In the genomic region with DNA sequence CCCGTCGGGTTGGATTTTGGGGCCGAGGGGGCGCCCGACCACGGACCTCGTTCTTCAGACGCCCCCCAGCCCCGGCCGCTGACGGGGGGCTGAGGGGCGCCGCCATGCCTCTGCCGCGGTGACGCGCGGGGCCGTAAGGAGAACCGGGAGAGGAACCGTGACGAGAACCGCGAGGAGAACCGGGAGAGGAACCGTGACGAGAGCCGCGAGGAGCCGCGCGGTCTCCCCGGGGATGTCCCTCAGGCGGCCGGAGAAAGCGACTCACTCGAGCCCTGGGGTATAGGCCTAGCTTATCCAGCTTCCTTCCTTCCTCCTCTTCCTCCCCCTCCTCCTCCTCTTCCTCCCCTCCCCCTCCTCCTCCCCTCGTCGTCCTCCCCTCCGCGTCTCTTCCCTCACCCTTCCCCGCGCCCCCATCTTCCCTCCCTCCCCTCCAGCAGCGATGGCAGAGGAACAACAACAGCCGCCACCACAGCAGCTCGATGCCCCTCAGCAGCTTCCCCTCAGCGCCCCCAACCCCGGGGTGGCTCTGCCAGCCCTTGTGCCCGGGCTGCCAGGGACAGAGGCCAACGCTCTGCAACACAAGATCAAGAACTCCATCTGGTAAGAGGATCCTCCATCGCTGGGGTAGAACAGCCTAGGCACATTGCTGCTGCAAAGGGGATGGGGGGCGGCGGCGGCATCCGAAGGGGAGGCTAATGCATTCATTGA, we compare ENCODE assay signal across 8 mouse cellular contexts. TPM values are rescaled to one million over a fixed set of nuclear protein-coding genes. Genes with fewer than 3 reads are reported as not detected.
DNase-seq lines count a peak whose midpoint lies in the region; ATAC-seq and TF ChIP-seq lines count a peak whose summit lies in the region.

No protein-coding gene starts in this region.

- no peak for TF ChIP-seq POLR2A in cortical plate, adult 2 months (IDR thresholded peaks at IDR 0.05; ENCODE audit: extremely low read depth, insufficient read depth, low read length)

- TF ChIP-seq CTCF in cortical plate, adult 2 months (IDR thresholded peaks at IDR 0.05; ENCODE audit: extremely low read depth, insufficient read depth, low read length) = no peak

- peak; percentile 45 for DNase-seq in adipocyte (ENCODE audit: low spot score)
- peak; percentile 48 to 49 for DNase-seq in gastrocnemius, adult 8-10 months (ENCODE audit: low spot score in 2 of 2)
- peak; percentile 69 for DNase-seq in induced T-regulatory cell, adult 2 months (ENCODE audit: low read depth)
- DNase-seq in left cerebral cortex, postnatal 14 days (ENCODE audit: low spot score in 2 of 2) = peak; percentile 41 to 42
- peak; percentile 61 for DNase-seq in right cerebral cortex, postnatal 14 days
- DNase-seq in urinary bladder, postnatal 25 days (ENCODE audit: low spot score) = peak; percentile 45

- H3K4me1 ChIP-seq in cortical plate, adult 2 months (ENCODE audit: control insufficient read depth, insufficient read depth, low read length) = no peaks in the 10 kb centered on the region

- intact Hi-C loops in left cerebral cortex, postnatal 14 days (cut with DNase I) = loop anchor here (5.0 kb wide), 3 partner anchors 40 to 130 kb away; partner anchors contain the start of genes Nedd4 and Tex9

- peak overlapping the region; percentile 82 for H3K4me3 ChIP-seq in cortical plate, adult 2 months (ENCODE audit: insufficient read depth, low read length)

- H3K27ac ChIP-seq in cortical plate, adult 2 months (ENCODE audit: insufficient read depth, low read length) = peak overlapping the region; percentile 98

- peak; percentile 27 for ATAC-seq in megakaryocyte progenitor cell, adult 5-6 weeks (replicated peaks; ENCODE audit: poor library complexity)

RNA-seq across cellular contexts. Expression of gene Rfx7, which starts 0.5 kb away (rescaled TPM):
- 15.6 and 16.0 TPM in 2 replicates for polyA plus RNA-seq in cortical plate, adult 2 months (2012; rRNA removed)
- 10 to 100 TPM; 17.4 to 23.3 (median 19.9) TPM for total RNA-seq in gastrocnemius, adult 8-10 months (2022)
- total RNA-seq in left cerebral cortex, postnatal 14 days (2021) = 10 to 100 TPM; 28.6 to 29.5 TPM
- total RNA-seq in megakaryocyte progenitor cell, adult 5-6 weeks (2015) = 93.5 and 101 TPM in 2 replicates
- 21.9 and 23.9 TPM in 2 replicates for total RNA-seq in megakaryocyte progenitor cell, adult 5-6 weeks (2017)

RNA-seq across cellular contexts. Expression of gene Tex9, which starts 40.5 kb away (rescaled TPM):
- 14.1 and 15.1 TPM in 2 replicates for polyA plus RNA-seq in cortical plate, adult 2 months (2012; rRNA removed)
- 1 to 10 TPM in 3 of 4 experiments, under 1 TPM in 1; 0.99 to 1.9 (median 1.4) TPM for total RNA-seq in gastrocnemius, adult 8-10 months (2022)
- total RNA-seq in left cerebral cortex, postnatal 14 days (2021) = 10 to 100 TPM in 1 of 2 experiments, 1 to 10 TPM in 1; 9.8 to 10.5 TPM
- total RNA-seq in megakaryocyte progenitor cell, adult 5-6 weeks (2015) = 8.8 and 17.7 TPM in 2 replicates
- total RNA-seq in megakaryocyte progenitor cell, adult 5-6 weeks (2017) = 23.1 and 38.9 TPM in 2 replicates

Comparison
In these comparisons a context has a peak if more than half of its experiments do, and no peak if none do; other contexts are left out.
1. Peak in every context shown above with its lines: DNase-seq, ATAC-seq, H3K4me3 ChIP-seq and H3K27ac ChIP-seq.